Mouse (Mus musculus): ENCODE data around the gene Gap43. TPM values are rescaled to one million over a fixed set of nuclear protein-coding genes. Genes with fewer than 3 reads are reported as not detected.

The Gap43 gene
- total and polyA plus RNA-seq, 3 experiments = not detected

DNA sequence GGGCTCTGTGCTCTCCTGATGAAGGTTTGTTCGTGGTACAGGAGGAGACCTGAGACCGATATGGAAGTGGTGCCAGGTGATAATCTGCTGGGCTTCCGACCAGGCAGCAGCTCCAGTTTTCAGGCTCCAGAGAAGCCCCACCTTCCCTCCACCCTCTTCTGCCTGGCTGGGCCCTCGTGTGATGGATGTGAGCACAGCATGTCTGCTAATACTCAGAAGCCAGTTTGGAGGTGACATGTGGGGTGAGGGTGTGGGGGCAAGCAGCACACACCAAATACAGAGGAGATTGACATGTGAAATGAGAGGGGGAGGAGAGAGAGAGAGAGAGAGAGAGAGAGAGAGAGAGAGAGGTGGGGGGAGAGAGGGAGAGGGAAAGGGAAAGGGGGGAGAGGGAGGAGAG is 8.1 kb downstream of the Gap43 start:
- Histone ChIP-seq H3K4me1 (ENCODE audit: control insufficient read depth in 1 of 2, insufficient read depth in 2 of 2) (no peaks in the 10 kb centered on the region), H3K27me3 (replicated peaks) (no peaks in the 10 kb centered on the region), H3K9ac (ENCODE audit: insufficient read depth, low read depth) (no peak overlapping the region), H3K27ac (ENCODE audit: insufficient read depth, low read depth) (no peak overlapping the region), H3K79me2 (replicated peaks; ENCODE audit: control insufficient read depth, extremely low read depth, insufficient read depth, poor library complexity, severe bottlenecking) (no peaks in the 10 kb centered on the region), H3K9me3 (replicated peaks; ENCODE audit: low read length) (no peaks in the 10 kb centered on the region), H3K4me3 (replicated peaks in 1 of 3; ENCODE audit: low read depth in 2 of 3, low read length in 2 of 3, poor library complexity in 1 of 3) (no peak overlapping the region), H3K4me2 (ENCODE audit: insufficient read depth, low read depth, poor library complexity, severe bottlenecking) (no peak overlapping the region), H3K36me3 (replicated peaks in 1 of 2; ENCODE audit: control insufficient read depth in 1 of 2, insufficient read depth in 1 of 2, low read length in 1 of 2) (no peaks in the 10 kb centered on the region)
- TF ChIP-seq GABPA (IDR thresholded peaks at IDR 0.05; ENCODE audit: insufficient replicate concordance, low read depth, low read length) = no peak
- TF ChIP-seq TCF12 (IDR thresholded peaks at IDR 0.05; ENCODE audit: low read depth, low read length) = no peak
- no peak for TF ChIP-seq RCOR1 (conservative IDR thresholded peaks at IDR 0.05; ENCODE audit: low read depth, low read length)
- no peak for TF ChIP-seq ZC3H11A (IDR thresholded peaks at IDR 0.05; ENCODE audit: low read depth, low read length)
- TF ChIP-seq JUN (IDR thresholded peaks at IDR 0.05; ENCODE audit: insufficient read depth, low read depth, low read length) = no peak
- no peak for TF ChIP-seq UBTF (IDR thresholded peaks at IDR 0.05; ENCODE audit: low read depth, low read length)
- no peak for TF ChIP-seq ZNF384 (IDR thresholded peaks at IDR 0.05; ENCODE audit: low read depth, low read length)
- TF ChIP-seq BHLHE40 (IDR thresholded peaks at IDR 0.05; ENCODE audit: low read depth, low read length) = no peak
- no peak for TF ChIP-seq ELF1 (IDR thresholded peaks at IDR 0.05; ENCODE audit: low read depth, low read length)
- no peak for TF ChIP-seq USF1 (IDR thresholded peaks at IDR 0.05; ENCODE audit: low read depth, low read length)
- no peak for TF ChIP-seq MAFK (IDR thresholded peaks at IDR 0.05; ENCODE audit: insufficient replicate concordance, low read length)
- TF ChIP-seq POLR2A (IDR thresholded peaks at IDR 0.05; ENCODE audit: low read depth, low read length) = no peak
- no peak for TF ChIP-seq NELFE (IDR thresholded peaks at IDR 0.05; ENCODE audit: low read depth, low read length)
- no peak for TF ChIP-seq KAT2A (IDR thresholded peaks at IDR 0.05; ENCODE audit: insufficient replicate concordance, low read length)
- no peak for TF ChIP-seq NRF1 (IDR thresholded peaks at IDR 0.05; ENCODE audit: low read depth, low read length)
- TF ChIP-seq E2F4 (IDR thresholded peaks at IDR 0.05; ENCODE audit: insufficient replicate concordance, low read depth, low read length) = no peak
- TF ChIP-seq POLR2AphosphoS2 (IDR thresholded peaks at IDR 0.05; ENCODE audit: low read depth, low read length) = no peak
- TF ChIP-seq MXI1 (IDR thresholded peaks at IDR 0.05; ENCODE audit: low read depth, low read length) = no peak
- no peak for TF ChIP-seq CHD2 (IDR thresholded peaks at IDR 0.05; ENCODE audit: low read length)
- TF ChIP-seq ETS1 (conservative IDR thresholded peaks at IDR 0.05; ENCODE audit: low read depth, low read length) = no peak
- DNase-seq (ENCODE audit: extremely low read depth) = no peak
- in situ Hi-C loops (cut with MboI; ENCODE audit: low pct_ligation_motif_present, low pct_unique_long_range_greater_than_20kb, low sequenced_read_pairs) (no loop called here), dilution Hi-C loops (cut with MboI; ENCODE audit: extremely low pct_ligation_motif_present, extremely low pct_unique_long_range_greater_than_20kb, low sequenced_read_pairs) (no loop called here)

DNA sequence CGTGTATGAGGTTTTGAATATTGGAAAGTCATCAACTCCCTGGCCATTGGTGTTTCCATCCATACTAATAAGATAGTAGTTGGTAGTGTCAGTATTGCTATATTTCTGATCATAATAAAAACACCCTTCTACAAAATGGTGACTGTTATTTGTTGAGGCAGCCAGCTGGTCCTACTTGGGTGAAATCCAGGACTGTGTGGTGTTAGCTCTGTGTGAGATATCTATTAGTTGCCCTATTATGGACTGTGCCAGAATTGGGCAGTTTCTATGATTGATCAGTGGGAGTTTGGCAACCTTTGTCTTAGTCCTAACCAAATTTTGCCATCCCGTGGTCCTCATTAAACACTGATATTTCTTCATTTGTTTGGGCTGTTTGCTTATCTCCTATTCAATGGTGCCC is 14.3 kb downstream of the Gap43 start:
- Histone ChIP-seq H3K27me3 (replicated peaks) (no peaks in the 10 kb centered on the region), H3K4me1 (ENCODE audit: control insufficient read depth in 1 of 2, insufficient read depth in 2 of 2) (no peaks in the 10 kb centered on the region), H3K4me3 (replicated peaks in 1 of 3; ENCODE audit: low read depth in 2 of 3, low read length in 2 of 3, poor library complexity in 1 of 3) (no peak overlapping the region), H3K36me3 (replicated peaks in 1 of 2; ENCODE audit: control insufficient read depth in 1 of 2, insufficient read depth in 1 of 2, low read length in 1 of 2) (no peaks in the 10 kb centered on the region), H3K9ac (ENCODE audit: insufficient read depth, low read depth) (no peak overlapping the region), H3K9me3 (replicated peaks; ENCODE audit: low read length) (no peaks in the 10 kb centered on the region), H3K27ac (ENCODE audit: insufficient read depth, low read depth) (no peak overlapping the region), H3K79me2 (replicated peaks; ENCODE audit: control insufficient read depth, extremely low read depth, insufficient read depth, poor library complexity, severe bottlenecking) (no peaks in the 10 kb centered on the region), H3K4me2 (ENCODE audit: insufficient read depth, low read depth, poor library complexity, severe bottlenecking) (no peak overlapping the region)
- TF ChIP-seq IRF4 (IDR thresholded peaks at IDR 0.05; ENCODE audit: low read depth, low read length) (no peak), ZMIZ1 (IDR thresholded peaks at IDR 0.05; ENCODE audit: low read depth, low read length) (no peak), NELFE (IDR thresholded peaks at IDR 0.05; ENCODE audit: low read depth, low read length) (no peak), MEF2A (IDR thresholded peaks at IDR 0.05; ENCODE audit: borderline replicate concordance, low read depth, low read length) (no peak), GABPA (IDR thresholded peaks at IDR 0.05; ENCODE audit: insufficient replicate concordance, low read depth, low read length) (no peak), POLR2AphosphoS2 (IDR thresholded peaks at IDR 0.05; ENCODE audit: low read depth, low read length) (no peak), MYC (IDR thresholded peaks at IDR 0.05; ENCODE audit: low read depth, low read length) (no peak), TCF12 (IDR thresholded peaks at IDR 0.05; ENCODE audit: low read depth, low read length) (no peak), SIN3A (IDR thresholded peaks at IDR 0.05; ENCODE audit: low read length) (no peak), MXI1 (IDR thresholded peaks at IDR 0.05; ENCODE audit: low read depth, low read length) (no peak), RAD21 (IDR thresholded peaks at IDR 0.05; ENCODE audit: low read depth, low read length) (no peak), RCOR1 (conservative IDR thresholded peaks at IDR 0.05; ENCODE audit: low read depth, low read length) (no peak), NRF1 (IDR thresholded peaks at IDR 0.05; ENCODE audit: low read depth, low read length) (no peak)
- dilution Hi-C loops (cut with MboI; ENCODE audit: extremely low pct_ligation_motif_present, extremely low pct_unique_long_range_greater_than_20kb, low sequenced_read_pairs) = no loop called here
- no peak for DNase-seq (ENCODE audit: extremely low read depth)
- in situ Hi-C loops (cut with MboI; ENCODE audit: low pct_ligation_motif_present, low pct_unique_long_range_greater_than_20kb, low sequenced_read_pairs) = no loop called here
